Comparison of ENCODE assay signal across 15 mouse cellular contexts in genomic region chr13:90293697-90294647, GRCm38 (mm10).
DNase-seq lines count a peak whose midpoint lies in the region; ATAC-seq and TF ChIP-seq lines count a peak whose summit lies in the region.
"Had no signal": no experiment of that assay in that cellular context is flagged by ENCODE, and none has a peak within 500 bp of the region (broad histone marks: within the 10 kb centered on the region; RNA-seq: fewer than 3 reads in every experiment).

No protein-coding gene starts in this region.

- DNase-seq in hindbrain, embryonic 11.5 days (ENCODE audit: low spot score): no peak
- no peak for DNase-seq in hindbrain, embryonic 10.5 days (ENCODE audit: low spot score)
- peak; percentile 70 for DNase-seq in forebrain, embryonic 14.5 days (ENCODE audit: low spot score)
- peak; percentile 31 for DNase-seq in limb, embryonic 11.5 days (ENCODE audit: low spot score)
- no peak for DNase-seq in kidney, postnatal 4 days
- DNase-seq in adrenal gland, adult 2 months: no peak
- no peak for DNase-seq in cerebellum, adult 2 months
- DNase-seq: adrenal gland, postnatal 10 days; cerebellum, postnatal 36 days; heart, adult 11 months; heart, postnatal 10 days; kidney, adult 18-20 months; lung, adult 2 months; retina, postnatal 1 day had no signal

- TF ChIP-seq POLR2A in cerebellum, adult 2 months (IDR thresholded peaks at IDR 0.05; ENCODE audit: borderline replicate concordance, insufficient read depth, low read length): no peak

- 0 out of 2 replicates have a peak, but pooled peaks have one; percentile 17 for ATAC-seq in hindbrain, embryonic 11.5 days (ENCODE audit: low FRiP score)
- peak; percentile 64 for ATAC-seq in forebrain, embryonic 14.5 days
- ATAC-seq in limb, embryonic 11.5 days (ENCODE audit: insufficient number of reproducible peaks, low FRiP score, low TSS enrichment, low read depth): peak; percentile 26; the same call in 1 of the 2 replicates
- 0 out of 2 replicates have a peak, but pooled peaks have one; percentile 31 for ATAC-seq in neural tube, embryonic 15.5 days (ENCODE audit: low FRiP score)

- no peak overlapping the region for H3K4me3 ChIP-seq in hindbrain, embryonic 11.5 days (ENCODE audit: low read depth, low read length)
- no peak overlapping the region for H3K4me3 ChIP-seq in hindbrain, embryonic 10.5 days
- H3K4me3 ChIP-seq in forebrain, embryonic 14.5 days (ENCODE audit: low read depth, low read length): no peak overlapping the region
- no peak overlapping the region for H3K4me3 ChIP-seq in limb, embryonic 11.5 days (ENCODE audit: low read depth, low read length)
- H3K4me3 ChIP-seq in neural tube, embryonic 15.5 days (replicated peaks): no peak overlapping the region
- H3K4me3 ChIP-seq in cerebellum, adult 2 months (replicated peaks; ENCODE audit: insufficient read depth, low read depth, low read length): no peak overlapping the region

- no peak overlapping the region for H3K4me2 ChIP-seq in hindbrain, embryonic 11.5 days (replicated peaks; ENCODE audit: low read depth, low read length)
- H3K4me2 ChIP-seq in forebrain, embryonic 14.5 days (ENCODE audit: low read length): peak overlapping the region; percentile 3; the same call in 1 of the 2 replicates
- no peak overlapping the region for H3K4me2 ChIP-seq in limb, embryonic 11.5 days (ENCODE audit: low read depth, severe bottlenecking)
- 0 out of 2 replicates have a peak overlapping the region, but pooled peaks have one; percentile 6 for H3K4me2 ChIP-seq in neural tube, embryonic 15.5 days

- no peak overlapping the region for H3K27ac ChIP-seq in hindbrain, embryonic 11.5 days (ENCODE audit: low read depth, low read length)
- H3K27ac ChIP-seq in hindbrain, embryonic 10.5 days: no peak overlapping the region
- peak overlapping the region; percentile 16; the same call in 1 of the 2 replicates for H3K27ac ChIP-seq in forebrain, embryonic 14.5 days (ENCODE audit: low read depth, low read length)
- peak overlapping the region; percentile 5; the same call in 1 of the 2 replicates for H3K27ac ChIP-seq in limb, embryonic 11.5 days (replicated peaks; ENCODE audit: low read depth, low read length)
- H3K27ac ChIP-seq in neural tube, embryonic 15.5 days (replicated peaks): no peak overlapping the region
- H3K27ac ChIP-seq in cerebellum, adult 2 months (ENCODE audit: insufficient read depth, low read length): no peak overlapping the region

- no peak overlapping the region for H3K9ac ChIP-seq in hindbrain, embryonic 11.5 days (ENCODE audit: low read depth, low read length)
- H3K9ac ChIP-seq in forebrain, embryonic 14.5 days (ENCODE audit: low read length): no peak overlapping the region
- H3K9ac ChIP-seq in limb, embryonic 11.5 days (ENCODE audit: low read length): no peak overlapping the region; the same call in 1 of the 2 replicates
- H3K9ac ChIP-seq in neural tube, embryonic 15.5 days (replicated peaks): no peak overlapping the region

- H3K9me3 ChIP-seq in hindbrain, embryonic 11.5 days (ENCODE audit: control insufficient read depth, low read length): no peaks in the 10 kb centered on the region
- no peaks in the 10 kb centered on the region for H3K9me3 ChIP-seq in hindbrain, embryonic 10.5 days
- no peaks in the 10 kb centered on the region for H3K9me3 ChIP-seq in forebrain, embryonic 14.5 days (replicated peaks; ENCODE audit: control insufficient read depth, low read length)
- no peaks in the 10 kb centered on the region for H3K9me3 ChIP-seq in limb, embryonic 11.5 days (ENCODE audit: control insufficient read depth, low read length)
- no peaks in the 10 kb centered on the region for H3K9me3 ChIP-seq in neural tube, embryonic 15.5 days (replicated peaks)

- 68% methylated on average over 10 of the region's 10 CpGs for WGBS in hindbrain, embryonic 11.5 days
- 65% methylated on average over 10 of the region's 10 CpGs for WGBS in hindbrain, embryonic 10.5 days
- 4% methylated on average over 10 of the region's 10 CpGs for WGBS in forebrain, embryonic 14.5 days
- WGBS in limb, embryonic 11.5 days: 41% methylated on average over 10 of the region's 10 CpGs
- 45% methylated on average over 10 of the region's 10 CpGs for WGBS in neural tube, embryonic 15.5 days
- WGBS in cerebellum, adult 2 months: 66% methylated on average over 10 of the region's 10 CpGs

- H3K4me1 ChIP-seq in hindbrain, embryonic 11.5 days (replicated peaks; ENCODE audit: control insufficient read depth, insufficient read depth, low read length): no peaks in the 10 kb centered on the region
- peaks cover 14% of the 10 kb centered on the region for H3K4me1 ChIP-seq in hindbrain, embryonic 10.5 days (replicated peaks)
- H3K4me1 ChIP-seq in forebrain, embryonic 14.5 days (ENCODE audit: control insufficient read depth, insufficient read depth, low read length): peaks cover 29% of the 10 kb centered on the region
- peaks cover 3% of the 10 kb centered on the region; the same call in 1 of the 2 replicates for H3K4me1 ChIP-seq in limb, embryonic 11.5 days (ENCODE audit: control insufficient read depth, insufficient read depth, low read length)
- H3K4me1 ChIP-seq in neural tube, embryonic 15.5 days: peaks cover 10% of the 10 kb centered on the region; the same call in 1 of the 2 replicates
- H3K4me1 ChIP-seq in cerebellum, adult 2 months (ENCODE audit: control insufficient read depth, insufficient read depth, low read length): no peaks in the 10 kb centered on the region

- no peaks in the 10 kb centered on the region for H3K36me3 ChIP-seq in hindbrain, embryonic 11.5 days (ENCODE audit: control insufficient read depth, insufficient read depth, low read length)
- no peaks in the 10 kb centered on the region for H3K36me3 ChIP-seq in hindbrain, embryonic 10.5 days
- H3K36me3 ChIP-seq in forebrain, embryonic 14.5 days (ENCODE audit: control insufficient read depth, insufficient read depth, low read length): no peaks in the 10 kb centered on the region
- H3K36me3 ChIP-seq in limb, embryonic 11.5 days (ENCODE audit: control insufficient read depth, insufficient read depth, low read length): no peaks in the 10 kb centered on the region
- no peaks in the 10 kb centered on the region for H3K36me3 ChIP-seq in neural tube, embryonic 15.5 days

- H3K27me3 ChIP-seq in hindbrain, embryonic 11.5 days (ENCODE audit: control insufficient read depth, insufficient read depth, low read length): no peaks in the 10 kb centered on the region
- H3K27me3 ChIP-seq in hindbrain, embryonic 10.5 days (ENCODE audit: insufficient read depth, poor library complexity, severe bottlenecking): no peaks in the 10 kb centered on the region
- H3K27me3 ChIP-seq in forebrain, embryonic 14.5 days (replicated peaks; ENCODE audit: control insufficient read depth, insufficient read depth, low read length): no peaks in the 10 kb centered on the region
- no peaks in the 10 kb centered on the region for H3K27me3 ChIP-seq in limb, embryonic 11.5 days (ENCODE audit: control insufficient read depth, insufficient read depth, low read length)
- H3K27me3 ChIP-seq in neural tube, embryonic 15.5 days (replicated peaks): no peaks in the 10 kb centered on the region
- no peaks in the 10 kb centered on the region for H3K27me3 ChIP-seq in cerebellum, adult 2 months (ENCODE audit: control insufficient read depth, insufficient read depth, low read length)

- TF ChIP-seq CTCF in cerebellum, adult 2 months (IDR thresholded peaks at IDR 0.05; ENCODE audit: borderline replicate concordance, insufficient read depth, low read depth, low read length): no peak

Comparison
In these comparisons a context has a peak if more than half of its experiments do, and no peak if none do; other contexts are left out.
1. DNase-seq: peak in forebrain, embryonic 14.5 days (single experiment) and limb, embryonic 11.5 days (single experiment); none in hindbrain, embryonic 11.5 days (single experiment), hindbrain, embryonic 10.5 days (single experiment), kidney, postnatal 4 days (0 of 2), adrenal gland, adult 2 months (single experiment) and cerebellum, adult 2 months (0 of 2).
2. H3K27ac ChIP-seq: peak in forebrain, embryonic 14.5 days (single experiment) and limb, embryonic 11.5 days (single experiment); none in hindbrain, embryonic 11.5 days (single experiment), hindbrain, embryonic 10.5 days (single experiment), neural tube, embryonic 15.5 days (single experiment) and cerebellum, adult 2 months (single experiment).
3. H3K4me2 ChIP-seq: peak in forebrain, embryonic 14.5 days (single experiment) and neural tube, embryonic 15.5 days (single experiment); none in hindbrain, embryonic 11.5 days (single experiment) and limb, embryonic 11.5 days (single experiment).
4. Peak in every context shown above with its lines, with median percentiles within 50 percentile points of each other: ATAC-seq.